Mouse (Mus musculus): ENCODE measurements at regions not wholly inside any gene's neighbourhood (a gene's known extent, or its start where the extent isn't known, plus 50 kb on each side); places are given as distances from the start of the nearest gene placed in this dataset.

GRCm38 (mm10) chr15:25069701-25070100 lies 343.9 kb downstream of the Basp1 start:
- no peak for TF ChIP-seq CTCF (IDR thresholded peaks at IDR 0.05; ENCODE audit: low read depth)
- no peak for TF ChIP-seq EP300 (IDR thresholded peaks at IDR 0.05; ENCODE audit: low read depth)
